Mouse (Mus musculus) megakaryocyte, embryonic 14.5 days (primary cell): Measurements from ENCODE around the gene Reck.

ENCODE experiments used
- FLI1 ChIP-seq: IDR thresholded peaks from 2 replicates; pipeline ENCODE4 v1.6.1; 2012; ENCODE audit warnings: low read length, inconsistent platforms, mixed read lengths
- GATA1 ChIP-seq: IDR thresholded peaks from 3 replicates; pipeline ENCODE4 v1.6.1; 2012; ENCODE audit warnings: mixed read lengths, low read length, inconsistent platforms, borderline replicate concordance

- TF ChIP-seq GATA1 (no peak), FLI1 (no peak)
Observed at GRCm38 (mm10) chr4:43879566-43879965, 4.2 kb downstream of the Reck start.
